Mouse (Mus musculus): ENCODE measurements around the gene Rsc1a1. TPM values are rescaled to one million over a fixed set of nuclear protein-coding genes. Genes with fewer than 3 reads are reported as not detected.

Gene Rsc1a1
- polyA plus RNA-seq, 1 experiment from 2014 or later = 1.9 TPM

DNA sequence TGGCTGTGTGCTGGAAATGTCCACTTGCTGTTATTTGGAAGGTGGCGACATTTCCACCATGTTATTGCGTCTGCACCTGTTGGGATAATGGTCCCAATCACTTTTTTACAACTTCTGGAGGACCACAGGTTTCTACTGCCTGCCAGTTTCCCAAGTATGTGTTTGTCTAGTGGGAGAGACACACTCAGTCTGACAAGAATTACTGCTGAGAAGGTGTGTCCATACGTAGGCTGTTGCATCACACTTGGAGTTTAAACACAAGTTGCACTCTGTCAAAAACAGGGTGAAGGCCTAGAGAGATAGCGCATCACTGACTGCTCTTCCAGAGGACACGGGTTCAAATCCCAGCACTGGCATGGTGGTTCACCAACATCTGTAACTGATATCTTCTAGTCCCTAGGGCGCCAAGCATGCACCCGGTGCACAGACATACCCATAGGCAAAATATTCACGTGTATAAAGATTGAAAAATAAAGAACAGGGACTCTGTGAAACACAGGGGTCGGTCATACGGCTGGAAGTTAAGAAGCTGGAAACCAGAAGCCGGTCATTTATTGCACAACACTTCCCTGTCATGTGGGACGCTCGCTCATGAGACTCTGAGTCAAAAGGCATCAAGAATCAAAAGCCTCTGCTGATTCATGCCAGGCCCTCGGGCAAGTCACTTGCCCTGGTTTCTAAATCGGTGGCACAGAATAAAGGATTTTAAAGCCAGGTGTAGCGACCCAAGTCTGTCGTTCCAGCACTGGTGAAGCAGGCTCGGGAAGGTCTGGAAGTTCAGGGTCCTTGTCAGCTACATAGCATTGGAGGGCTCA, 15.3 kb downstream of the Rsc1a1 start:
- ATAC-seq (ENCODE audit: low read depth) (no peak), DNase-seq (ENCODE audit: low spot score) (no peak)
- Histone ChIP-seq H3K4me1 (ENCODE audit: control insufficient read depth, insufficient read depth, low read length) (0 out of 2 replicates have a peak, but pooled peaks cover 4% of the 10 kb centered on the region), H3K27me3 (replicated peaks; ENCODE audit: control insufficient read depth, insufficient read depth, low read length) (no peaks in the 10 kb centered on the region), H3K36me3 (ENCODE audit: control insufficient read depth, insufficient read depth, low read length) (no peaks in the 10 kb centered on the region), H3K4me3 (ENCODE audit: low read depth, low read length) (no peak overlapping the region), H3K27ac (replicated peaks; ENCODE audit: low read depth, low read length) (no peak overlapping the region), H3K4me2 (ENCODE audit: low read depth, low read length) (no peak overlapping the region), H3K9ac (ENCODE audit: low read depth, low read length) (no peak overlapping the region), H3K9me3 (ENCODE audit: control insufficient read depth, low read length) (no peaks in the 10 kb centered on the region)
- 77% methylated on average over 18 of the region's 18 CpGs for WGBS

DNA sequence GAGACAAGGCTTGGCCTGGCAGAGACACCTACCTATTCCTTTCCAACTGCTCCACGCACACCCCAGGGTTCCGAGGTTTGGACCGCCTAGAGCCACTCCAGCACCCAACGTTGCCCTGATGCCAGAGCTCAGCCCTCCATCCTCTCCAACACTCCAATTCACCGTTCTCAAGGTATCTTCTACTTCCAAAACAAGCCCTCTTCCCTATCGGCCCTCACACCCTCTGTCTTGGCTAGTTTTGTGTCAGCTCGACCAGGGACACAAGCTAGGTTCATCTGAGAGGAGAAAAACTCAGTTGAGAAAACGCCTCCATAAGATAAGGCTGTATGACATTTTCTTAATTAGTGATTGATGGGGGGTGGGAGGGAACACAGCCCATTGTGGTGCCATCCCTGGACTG, 20.6 kb downstream of the Rsc1a1 start, which contains the start of gene Plekhm2:
Gene Plekhm2, minus strand, starts transcription at position 101 of the 400 bp plus-strand sequence.
- Histone ChIP-seq H3K27me3 (replicated peaks; ENCODE audit: control insufficient read depth, insufficient read depth, low read length) (no peaks in the 10 kb centered on the region), H3K9ac (ENCODE audit: low read depth, low read length) (peak within 1 kb of the TSS; percentile 92), H3K4me2 (ENCODE audit: low read depth, low read length) (peak within 1 kb of the TSS; percentile 93), H3K36me3 (ENCODE audit: control insufficient read depth, insufficient read depth, low read length) (peaks cover 15% of the 10 kb centered on the region), H3K4me3 (ENCODE audit: low read depth, low read length) (peak within 1 kb of the TSS; percentile 88), H3K4me1 (ENCODE audit: control insufficient read depth, insufficient read depth, low read length) (peaks cover 8% of the 10 kb centered on the region), H3K9me3 (ENCODE audit: control insufficient read depth, low read length) (no peaks in the 10 kb centered on the region), H3K27ac (replicated peaks; ENCODE audit: low read depth, low read length) (peak within 1 kb of the TSS; percentile 73)
- DNase-seq (ENCODE audit: low spot score) = no peak
- WGBS = 66% methylated on average over 8 of the region's 8 CpGs
- ATAC-seq (ENCODE audit: low read depth) = no peak

DNA sequence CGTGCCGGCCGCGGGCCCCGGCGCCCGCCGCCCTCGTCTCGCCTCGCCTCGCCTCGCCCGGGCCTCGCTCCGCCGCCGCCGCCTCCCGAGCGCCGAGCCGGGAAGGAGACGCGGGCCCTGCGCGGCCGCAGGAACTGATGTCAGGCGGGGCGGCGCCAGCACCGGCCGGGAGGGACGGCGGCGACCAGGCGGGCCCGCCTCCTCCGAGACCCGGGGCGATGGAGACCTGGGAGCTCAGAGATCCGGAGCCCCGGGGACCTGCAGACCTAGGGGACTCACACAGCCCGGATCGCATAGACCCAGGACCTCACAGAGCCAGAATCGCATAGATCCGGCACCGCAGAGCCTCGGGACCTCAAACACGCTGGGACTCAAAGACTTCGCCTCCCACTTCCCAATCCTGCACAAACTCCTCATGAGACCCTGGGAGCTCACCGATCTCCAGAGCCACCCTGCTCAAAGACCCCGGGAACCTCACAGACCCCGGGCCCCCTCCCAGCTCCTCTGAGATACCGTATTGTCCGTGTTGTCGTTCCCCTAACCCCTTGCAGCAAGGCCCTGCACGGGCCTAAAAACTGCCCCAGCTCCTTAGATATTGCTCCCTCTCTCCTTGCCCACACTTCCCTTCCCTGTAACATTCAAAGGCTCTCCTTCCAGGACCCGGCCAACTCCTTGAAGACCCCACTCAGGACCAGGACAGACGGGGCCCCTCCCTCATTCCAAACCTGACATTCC, 21.2 kb downstream of the Rsc1a1 start:
- H3K4me1 ChIP-seq (ENCODE audit: control insufficient read depth, insufficient read depth, low read length) = peaks cover 8% of the 10 kb centered on the region
- no peaks in the 10 kb centered on the region for H3K27me3 ChIP-seq (replicated peaks; ENCODE audit: control insufficient read depth, insufficient read depth, low read length)
- H3K9me3 ChIP-seq (ENCODE audit: control insufficient read depth, low read length) = no peaks in the 10 kb centered on the region
- peak; percentile 79 for DNase-seq (ENCODE audit: low spot score)
- H3K9ac ChIP-seq (ENCODE audit: low read depth, low read length) = peak overlapping the region; percentile 92
- peak; percentile 90 for ATAC-seq (ENCODE audit: low read depth)
- peak overlapping the region; percentile 73 for H3K27ac ChIP-seq (replicated peaks; ENCODE audit: low read depth, low read length)
- WGBS = 3% methylated on average over 23 of the region's 60 CpGs
- peak overlapping the region; percentile 88 for H3K4me3 ChIP-seq (ENCODE audit: low read depth, low read length)
- H3K4me2 ChIP-seq (ENCODE audit: low read depth, low read length) = peak overlapping the region; percentile 93
- peaks cover 22% of the 10 kb centered on the region for H3K36me3 ChIP-seq (ENCODE audit: control insufficient read depth, insufficient read depth, low read length)

DNA sequence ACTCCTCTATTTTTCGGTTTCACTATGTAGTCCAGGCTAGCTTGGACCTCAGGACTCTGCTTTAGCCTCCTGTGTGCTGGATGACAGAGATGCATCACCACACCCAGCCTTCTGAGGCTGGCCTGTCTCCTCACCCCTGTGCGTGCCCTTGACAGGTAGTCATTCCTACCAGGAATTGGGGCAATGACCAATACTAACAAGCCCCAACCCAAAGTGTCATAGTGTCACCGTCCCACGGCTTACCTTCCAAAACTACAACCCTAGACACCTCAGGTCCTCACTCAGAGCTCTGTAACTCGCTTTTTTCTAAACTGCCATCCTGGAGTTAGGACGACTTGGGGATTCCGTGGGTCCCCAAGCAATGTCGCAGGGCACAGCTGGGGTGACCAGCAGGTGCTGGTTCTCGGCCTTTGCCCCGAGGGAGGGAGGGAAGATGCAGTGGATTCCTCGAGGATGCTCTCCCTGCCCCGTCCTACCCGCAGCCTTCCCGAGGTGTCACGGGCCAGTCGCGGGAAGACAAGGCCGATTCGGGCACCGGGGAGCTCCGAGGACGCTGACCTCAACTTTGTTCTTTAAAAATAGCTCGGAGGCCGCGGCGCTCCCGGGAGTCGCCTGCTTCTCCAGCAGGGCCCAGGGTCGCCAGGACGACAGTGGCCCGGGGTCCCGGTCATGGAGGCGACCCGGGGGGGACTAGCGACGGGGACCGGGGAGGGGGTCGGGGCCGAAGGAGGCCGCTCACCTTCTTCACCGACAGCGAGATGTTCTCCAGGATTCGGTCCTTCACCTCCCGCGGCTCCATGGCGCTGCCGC, 22.1 kb downstream of the Rsc1a1 start:
- Histone ChIP-seq H3K9me3 (ENCODE audit: control insufficient read depth, low read length) (no peaks in the 10 kb centered on the region), H3K27me3 (replicated peaks; ENCODE audit: control insufficient read depth, insufficient read depth, low read length) (no peaks in the 10 kb centered on the region), H3K9ac (ENCODE audit: low read depth, low read length) (peak overlapping the region; percentile 92), H3K4me1 (ENCODE audit: control insufficient read depth, insufficient read depth, low read length) (peaks cover 8% of the 10 kb centered on the region), H3K4me2 (ENCODE audit: low read depth, low read length) (peak overlapping the region; percentile 93), H3K36me3 (ENCODE audit: control insufficient read depth, insufficient read depth, low read length) (peaks cover 23% of the 10 kb centered on the region), H3K4me3 (ENCODE audit: low read depth, low read length) (peak overlapping the region; percentile 88), H3K27ac (replicated peaks; ENCODE audit: low read depth, low read length) (peak overlapping the region; percentile 73)
- DNase-seq (ENCODE audit: low spot score) = no peak
- peak; percentile 5; the same call in 1 of the 2 replicates for ATAC-seq (ENCODE audit: low read depth)
- 7% methylated on average over 24 of the region's 47 CpGs for WGBS

DNA sequence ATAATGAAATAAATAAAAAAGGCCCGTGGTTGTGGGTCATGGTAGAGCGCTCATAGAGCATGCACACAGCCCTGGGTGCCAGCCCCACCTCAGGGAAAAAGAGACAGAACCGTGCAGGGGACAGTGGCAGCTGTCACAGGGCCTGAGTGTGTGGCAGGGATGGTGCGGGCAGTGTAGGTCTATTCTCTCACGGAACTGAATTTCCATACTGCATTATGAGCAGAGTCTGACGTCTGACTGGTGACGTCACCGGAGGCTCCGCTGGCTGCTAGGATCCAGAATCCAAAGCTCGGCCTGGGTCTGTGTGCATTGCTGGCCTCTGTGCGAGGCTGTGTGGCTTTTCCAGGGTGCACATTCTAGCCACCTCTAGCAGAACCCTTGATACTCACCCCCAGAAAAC, 24.5 kb downstream of the Rsc1a1 start:
- no peak overlapping the region for H3K9ac ChIP-seq (ENCODE audit: low read depth, low read length)
- no peak for DNase-seq (ENCODE audit: low spot score)
- H3K27me3 ChIP-seq (replicated peaks; ENCODE audit: control insufficient read depth, insufficient read depth, low read length) = no peaks in the 10 kb centered on the region
- WGBS = 90% methylated on average over 11 of the region's 11 CpGs
- H3K4me2 ChIP-seq (ENCODE audit: low read depth, low read length) = no peak overlapping the region
- peaks cover 8% of the 10 kb centered on the region for H3K4me1 ChIP-seq (ENCODE audit: control insufficient read depth, insufficient read depth, low read length)
- H3K9me3 ChIP-seq (ENCODE audit: control insufficient read depth, low read length) = no peaks in the 10 kb centered on the region
- no peak overlapping the region for H3K27ac ChIP-seq (replicated peaks; ENCODE audit: low read depth, low read length)
- H3K4me3 ChIP-seq (ENCODE audit: low read depth, low read length) = no peak overlapping the region
- H3K36me3 ChIP-seq (ENCODE audit: control insufficient read depth, insufficient read depth, low read length) = peaks cover 27% of the 10 kb centered on the region
- ATAC-seq (ENCODE audit: low read depth) = no peak

DNA sequence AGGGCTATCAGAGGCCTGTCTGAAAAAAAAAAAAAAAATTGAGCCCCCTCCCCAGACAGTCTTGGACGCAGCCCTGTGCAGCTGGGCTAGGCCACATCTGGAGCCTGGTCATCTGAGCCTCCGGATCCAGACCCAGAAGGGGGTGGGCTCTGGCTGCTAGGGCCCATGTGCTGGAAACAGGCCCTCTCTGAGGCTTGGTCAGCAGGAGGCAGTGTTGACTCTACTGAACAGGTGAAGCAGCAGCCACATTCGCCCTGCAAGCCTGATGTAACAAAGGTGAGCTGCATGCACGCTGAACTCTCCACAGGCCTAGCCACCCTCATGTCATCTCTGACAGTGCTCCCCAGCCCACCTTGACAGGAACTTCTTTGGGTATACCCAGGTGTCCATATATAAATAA, 25.7 kb downstream of the Rsc1a1 start:
- 38% methylated on average over 4 of the region's 4 CpGs for WGBS
- no peaks in the 10 kb centered on the region for H3K27me3 ChIP-seq (replicated peaks; ENCODE audit: control insufficient read depth, insufficient read depth, low read length)
- no peak for ATAC-seq (ENCODE audit: low read depth)
- no peak overlapping the region for H3K4me3 ChIP-seq (ENCODE audit: low read depth, low read length)
- peaks cover 5% of the 10 kb centered on the region for H3K4me1 ChIP-seq (ENCODE audit: control insufficient read depth, insufficient read depth, low read length)
- peaks cover 30% of the 10 kb centered on the region for H3K36me3 ChIP-seq (ENCODE audit: control insufficient read depth, insufficient read depth, low read length)
- no peaks in the 10 kb centered on the region for H3K9me3 ChIP-seq (ENCODE audit: control insufficient read depth, low read length)
- DNase-seq (ENCODE audit: low spot score) = no peak
- no peak overlapping the region for H3K4me2 ChIP-seq (ENCODE audit: low read depth, low read length)
- H3K27ac ChIP-seq (replicated peaks; ENCODE audit: low read depth, low read length) = no peak overlapping the region
- H3K9ac ChIP-seq (ENCODE audit: low read depth, low read length) = no peak overlapping the region

DNA sequence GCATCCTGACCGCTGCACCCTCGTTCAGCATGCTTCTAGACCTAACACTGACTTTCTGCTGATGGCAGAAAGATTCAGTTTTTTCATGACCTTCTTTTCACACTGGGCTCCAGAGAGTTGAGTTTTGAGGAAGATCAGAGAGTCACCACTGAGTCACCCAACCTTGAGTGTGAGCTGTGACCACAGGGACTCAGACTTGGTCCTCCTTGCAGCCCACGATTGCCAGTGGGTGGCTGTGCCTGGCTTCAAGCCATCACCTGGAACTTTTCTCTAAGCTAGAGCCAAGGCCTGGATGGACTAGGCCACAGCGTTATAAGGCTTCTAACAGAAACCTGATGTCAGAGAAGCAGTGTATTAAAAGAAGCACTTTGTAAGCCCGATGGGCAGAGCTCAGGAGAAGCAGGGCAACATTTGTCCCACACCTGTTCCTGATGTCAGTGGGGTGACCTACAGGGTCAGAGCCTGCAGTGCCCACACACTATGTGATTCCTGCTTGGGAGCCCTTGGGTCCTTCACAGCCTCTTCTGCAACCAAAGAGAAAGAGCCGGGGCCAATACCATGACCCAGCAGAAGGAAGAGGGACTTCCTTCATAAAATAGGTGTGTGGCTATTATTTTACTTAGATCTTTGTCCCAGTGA, 26.4 kb downstream of the Rsc1a1 start:
- ATAC-seq (ENCODE audit: low read depth) = no peak
- 82% methylated on average over 6 of the region's 6 CpGs for WGBS
- peaks cover 33% of the 10 kb centered on the region for H3K36me3 ChIP-seq (ENCODE audit: control insufficient read depth, insufficient read depth, low read length)

DNA sequence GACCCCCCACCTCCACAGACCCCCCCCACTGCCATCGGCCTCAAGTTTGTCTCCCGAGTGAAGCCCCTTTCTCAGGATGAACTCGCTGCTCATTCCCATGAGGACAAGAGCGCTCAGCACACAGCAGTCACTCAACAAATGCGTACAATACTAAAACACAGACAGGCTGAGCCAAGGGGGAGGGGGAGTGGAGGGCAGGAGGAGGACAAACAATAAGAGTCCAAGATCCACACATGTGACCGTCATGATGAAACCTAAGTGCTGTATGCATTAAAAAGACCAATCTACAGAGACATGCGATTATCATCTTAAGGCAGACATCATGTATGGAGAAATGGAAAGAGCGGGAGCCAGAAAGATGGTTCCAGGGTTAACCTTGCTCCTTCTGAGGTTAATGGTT, 28.5 kb downstream of the Rsc1a1 start:
- DNase-seq (ENCODE audit: low spot score) = no peak
- Histone ChIP-seq H3K9ac (ENCODE audit: low read depth, low read length) (no peak overlapping the region), H3K36me3 (ENCODE audit: control insufficient read depth, insufficient read depth, low read length) (peaks cover 43% of the 10 kb centered on the region), H3K4me2 (ENCODE audit: low read depth, low read length) (no peak overlapping the region), H3K4me1 (ENCODE audit: control insufficient read depth, insufficient read depth, low read length) (no peaks in the 10 kb centered on the region), H3K4me3 (ENCODE audit: low read depth, low read length) (no peak overlapping the region), H3K27me3 (replicated peaks; ENCODE audit: control insufficient read depth, insufficient read depth, low read length) (no peaks in the 10 kb centered on the region), H3K27ac (replicated peaks; ENCODE audit: low read depth, low read length) (no peak overlapping the region), H3K9me3 (ENCODE audit: control insufficient read depth, low read length) (no peaks in the 10 kb centered on the region)
- 80% methylated on average over 8 of the region's 8 CpGs for WGBS
- no peak for ATAC-seq (ENCODE audit: low read depth)

More for the DNA sequence above, 26.4 kb downstream of the Rsc1a1 start:
- H3K27me3 ChIP-seq (replicated peaks; ENCODE audit: control insufficient read depth, insufficient read depth, low read length) = no peaks in the 10 kb centered on the region
- H3K27ac ChIP-seq (replicated peaks; ENCODE audit: low read depth, low read length) = no peak overlapping the region
- H3K4me3 ChIP-seq (ENCODE audit: low read depth, low read length) = no peak overlapping the region
- no peaks in the 10 kb centered on the region for H3K4me1 ChIP-seq (ENCODE audit: control insufficient read depth, insufficient read depth, low read length)
- H3K4me2 ChIP-seq (ENCODE audit: low read depth, low read length) = no peak overlapping the region
- no peak overlapping the region for H3K9ac ChIP-seq (ENCODE audit: low read depth, low read length)
- DNase-seq (ENCODE audit: low spot score) = no peak
- H3K9me3 ChIP-seq (ENCODE audit: control insufficient read depth, low read length) = no peaks in the 10 kb centered on the region
